Mouse (Mus musculus) layer of hippocampus, adult 9-11 months (tissue): ENCODE measurements around the gene Gosr2.
"Not testable (repeated sequence)": the region's sequence is repeated elsewhere in the genome, so short reads cannot be mapped to it uniquely, and the experiment has no call there.

Experiments used
- DNase-seq: peaks from one replicate; pipeline ENCODE4 v3.0.0; 2022

The Gosr2 gene

DNA sequence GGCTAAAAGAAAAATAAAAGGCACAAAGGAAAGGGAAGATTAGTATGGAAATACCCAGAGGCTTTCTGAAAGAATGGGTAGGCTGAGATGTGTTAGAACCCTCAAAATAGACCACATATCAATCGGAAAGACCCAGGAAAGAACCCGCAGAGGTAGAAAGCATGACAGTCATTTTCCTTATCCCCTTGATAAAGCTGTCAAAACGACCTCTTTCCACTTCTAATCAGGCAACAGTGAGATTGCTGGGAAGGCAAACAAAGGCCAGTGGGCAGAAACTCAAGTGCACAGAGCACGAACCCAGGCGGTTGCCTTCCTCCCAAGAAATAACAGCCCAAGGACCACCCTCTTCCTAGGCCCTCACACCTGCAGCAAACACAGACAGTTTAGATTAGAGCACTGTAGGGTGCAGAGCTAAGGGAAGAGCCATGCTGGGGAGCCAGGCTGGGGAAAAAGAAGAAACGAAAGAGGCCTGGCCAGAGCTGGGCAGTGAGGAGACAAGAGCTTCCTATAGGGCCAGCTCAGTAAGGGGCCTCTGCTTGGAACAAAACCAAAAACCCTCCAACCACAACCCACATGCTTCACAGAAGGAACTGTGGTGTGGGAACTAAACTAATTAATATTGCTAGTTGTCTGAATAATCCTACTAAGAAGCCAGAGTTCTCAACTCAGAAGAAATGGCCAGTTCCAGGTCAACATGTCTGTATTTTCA is 9.3 kb downstream of the Gosr2 start:
- peak; percentile 43 for DNase-seq

DNA sequence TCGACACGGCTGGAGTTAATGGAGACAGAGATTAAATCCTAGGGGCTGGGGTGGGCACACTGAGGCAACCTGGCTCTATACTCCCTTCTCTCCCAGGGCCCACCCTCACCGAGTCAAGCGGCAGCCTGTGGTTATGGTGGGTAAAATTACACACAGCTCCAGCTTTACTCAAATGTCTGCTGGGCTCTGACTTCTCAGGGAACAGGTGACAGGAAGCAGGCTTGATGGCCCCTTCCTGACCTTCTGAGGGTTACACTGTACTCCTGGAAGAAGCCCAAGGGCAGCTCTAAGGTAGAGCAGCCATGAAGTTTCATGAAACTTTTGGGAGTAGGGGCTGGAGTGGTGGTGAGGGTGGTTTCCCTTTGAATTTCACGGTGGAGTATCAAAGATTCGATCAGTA is 11.0 kb downstream of the Gosr2 start:
- no peak for DNase-seq

DNA sequence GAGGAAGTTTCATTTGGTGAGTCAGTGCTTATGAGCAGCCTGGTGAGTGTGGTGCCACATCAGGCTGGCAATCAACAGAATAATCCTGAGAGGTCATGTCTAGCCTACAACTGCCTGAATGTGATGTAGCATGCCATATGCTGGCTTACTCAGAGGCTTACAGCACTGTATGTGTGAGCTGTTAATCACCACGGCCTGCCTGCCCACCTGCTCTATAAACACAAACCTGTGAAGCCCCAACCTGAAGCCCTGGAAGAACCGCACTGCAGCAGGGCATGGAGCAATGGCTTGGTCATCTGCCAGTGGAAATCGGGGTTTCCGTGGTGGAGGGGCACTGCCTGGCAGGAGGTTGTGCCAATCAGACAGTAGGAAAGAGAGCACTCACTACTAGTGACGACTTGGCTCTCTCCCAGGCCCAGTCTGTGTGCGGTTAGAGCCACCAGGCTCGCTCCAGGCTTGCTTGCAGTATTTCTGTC is 12.4 kb downstream of the Gosr2 start:
- peak; percentile 86 for DNase-seq

DNA sequence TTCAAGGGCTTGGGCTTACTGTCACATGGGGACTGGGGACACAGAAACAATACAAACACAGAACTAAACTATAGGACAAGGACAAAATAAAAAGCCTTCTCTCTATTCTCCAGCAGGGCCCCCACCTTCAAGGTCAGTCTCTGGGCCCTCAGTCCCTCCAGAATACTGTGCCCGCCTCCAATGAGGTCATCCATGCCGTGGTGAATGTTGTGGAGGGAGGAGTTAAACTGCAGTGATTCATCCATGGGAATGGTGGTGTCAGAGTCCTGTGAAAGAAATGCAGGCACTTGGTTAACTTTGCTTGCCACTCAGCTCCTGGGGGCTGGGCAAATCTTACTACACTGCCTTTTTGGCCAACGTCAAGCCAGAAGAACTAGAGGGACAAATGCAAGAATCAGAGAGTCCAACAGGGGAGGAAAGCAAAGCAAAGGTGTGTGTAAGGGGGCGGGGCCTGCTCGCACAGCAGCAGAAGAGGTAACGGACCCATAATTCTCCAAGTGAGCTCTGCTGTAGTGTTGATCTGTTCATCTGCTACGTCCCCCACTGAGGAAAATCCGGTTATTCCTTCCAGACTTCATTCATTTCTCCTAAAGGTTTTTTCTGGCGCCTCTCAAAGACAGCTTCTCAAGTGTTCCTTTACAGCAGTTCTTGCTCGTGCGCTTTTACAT is 13.9 kb downstream of the Gosr2 start:
- no peak for DNase-seq

DNA sequence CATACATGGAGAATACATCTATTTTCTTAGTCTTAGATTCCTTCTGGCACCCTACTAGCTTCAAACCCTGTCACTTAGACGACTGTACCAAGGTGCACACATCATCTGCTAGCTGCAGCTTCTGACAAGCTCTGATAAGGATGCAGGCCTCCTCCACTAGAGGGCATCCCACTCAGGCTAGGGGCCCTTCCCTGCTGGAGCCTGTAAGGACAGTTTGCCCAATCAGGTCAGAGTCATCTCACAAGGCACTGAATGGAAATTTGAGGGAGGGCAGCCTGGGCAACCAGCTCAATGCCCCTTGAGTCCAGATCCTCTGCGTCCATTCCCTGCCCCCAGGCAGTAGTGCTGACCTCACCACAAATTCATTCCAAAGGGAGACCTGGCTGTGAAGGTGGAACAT is 20.7 kb downstream of the Gosr2 start:
- not testable (repeated sequence) for DNase-seq

DNA sequence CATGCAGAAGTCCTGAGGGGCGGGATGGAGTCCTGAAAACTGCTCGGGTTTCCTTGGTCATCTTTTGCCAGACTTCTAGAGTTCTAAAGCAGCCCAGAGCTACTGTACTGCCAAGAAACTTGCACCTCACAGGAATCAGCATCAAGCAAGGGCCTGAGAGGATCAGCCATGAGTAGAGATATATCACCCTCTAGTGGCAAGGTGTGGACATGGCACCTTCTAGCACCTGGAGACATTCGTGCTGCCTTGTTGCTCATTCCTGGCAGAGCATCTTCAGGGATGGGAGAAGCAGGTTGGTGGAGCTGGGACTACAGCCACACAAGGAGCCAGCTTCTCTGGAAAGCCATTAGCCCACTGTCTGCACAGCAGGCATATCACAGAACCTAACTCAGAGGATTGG is 22.1 kb downstream of the Gosr2 start:
- DNase-seq: peak; percentile 81

DNA sequence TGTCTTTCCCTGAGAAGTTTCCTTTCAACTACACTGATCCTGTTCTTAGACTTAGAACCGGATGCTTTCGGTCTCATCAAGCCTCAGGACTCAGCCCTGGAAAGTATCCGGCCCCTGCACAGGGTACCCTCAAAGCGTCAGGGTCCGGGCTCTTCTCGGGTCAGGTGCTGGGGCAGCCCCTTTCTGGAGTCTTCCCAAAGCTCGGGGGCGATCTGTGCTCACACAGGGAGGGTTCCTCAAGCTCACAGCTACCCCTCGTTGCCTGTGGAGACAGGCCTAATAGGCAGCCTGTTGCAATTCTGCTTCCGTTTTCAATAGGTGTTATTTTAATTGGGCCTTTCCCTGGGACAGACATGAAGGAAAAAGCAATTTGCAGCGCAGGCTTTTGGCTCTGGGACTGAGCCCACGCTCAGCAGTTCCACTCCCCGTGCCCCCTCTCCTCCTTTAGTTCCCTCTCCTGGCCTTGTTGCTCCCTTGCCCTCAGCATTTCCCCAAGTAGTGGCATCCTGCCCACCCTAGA is 30.7 kb downstream of the Gosr2 start:
- DNase-seq: no peak

DNA sequence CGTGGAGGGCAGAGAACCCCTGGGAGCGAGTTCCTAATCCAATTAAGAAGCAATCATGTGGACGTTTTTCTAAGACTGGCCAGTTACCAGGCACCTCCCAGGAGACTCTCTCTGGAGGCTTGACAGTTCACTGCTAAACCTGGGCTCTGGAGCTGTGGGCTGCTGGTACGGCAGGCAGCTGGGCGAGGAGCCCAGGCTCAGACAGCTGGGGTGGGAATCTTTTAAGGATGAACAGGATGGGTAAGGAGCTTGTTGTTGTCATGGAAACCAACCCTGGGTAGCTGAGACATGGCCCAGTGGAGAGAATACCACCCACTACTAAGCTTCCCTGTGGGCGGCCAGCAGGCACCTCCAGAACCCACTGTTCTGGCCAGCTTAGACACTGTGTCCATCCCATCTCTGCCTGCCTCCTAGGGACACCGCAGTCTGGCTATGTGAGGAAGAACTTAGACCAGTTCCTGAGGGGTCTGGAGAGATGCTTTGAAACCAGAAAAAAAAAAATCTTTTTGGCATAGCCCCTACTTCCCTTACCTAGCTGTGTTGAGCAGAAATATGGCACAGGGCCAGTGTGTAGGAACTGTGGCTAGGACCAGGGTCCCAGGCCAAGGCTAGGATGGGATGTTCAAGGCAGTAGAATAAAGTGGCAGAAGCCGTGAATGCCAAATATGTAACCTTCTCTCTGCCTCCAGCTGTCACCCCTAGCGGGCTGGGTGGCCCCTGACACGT is 31.4 kb downstream of the Gosr2 start:
- DNase-seq: peak; percentile 92

DNA sequence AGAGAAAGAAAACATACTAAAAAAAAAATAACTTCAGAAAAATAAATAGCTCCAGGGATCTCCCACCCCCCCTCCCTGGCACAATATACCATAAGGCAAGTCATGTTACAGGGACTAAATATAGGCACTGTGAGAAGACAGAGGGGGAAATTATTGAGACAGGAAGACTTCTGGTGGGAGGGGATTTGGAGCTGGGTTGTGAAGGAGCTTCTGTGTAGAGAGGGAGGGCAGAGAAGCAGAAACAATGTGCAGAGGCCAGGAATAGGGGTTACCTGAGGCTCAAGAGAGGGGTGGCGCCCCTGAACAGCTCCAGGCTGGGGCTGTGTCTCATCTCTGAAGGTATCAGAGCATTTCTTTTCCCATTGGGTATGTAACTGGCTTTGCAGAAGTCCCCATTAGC is 32.0 kb downstream of the Gosr2 start:
- no peak for DNase-seq

DNA sequence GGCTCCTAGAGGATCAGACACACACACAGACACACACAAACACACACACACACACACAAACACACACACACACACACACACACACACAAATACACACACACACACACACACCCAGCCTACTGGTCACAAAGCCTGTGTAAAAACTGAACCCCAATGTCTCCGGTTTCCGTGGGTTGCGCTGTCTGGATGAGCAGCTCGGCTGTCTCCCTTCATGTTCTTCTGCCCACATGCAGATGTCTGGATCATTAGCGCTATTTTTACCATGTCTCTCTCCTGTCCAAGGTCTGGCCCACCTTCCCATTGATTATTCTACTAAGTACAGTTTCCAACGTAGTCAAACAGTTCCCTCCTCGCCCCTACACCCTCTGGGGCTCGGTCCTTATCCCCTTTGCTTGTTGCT is 34.6 kb downstream of the Gosr2 start:
- peak; percentile 72 for DNase-seq

DNA sequence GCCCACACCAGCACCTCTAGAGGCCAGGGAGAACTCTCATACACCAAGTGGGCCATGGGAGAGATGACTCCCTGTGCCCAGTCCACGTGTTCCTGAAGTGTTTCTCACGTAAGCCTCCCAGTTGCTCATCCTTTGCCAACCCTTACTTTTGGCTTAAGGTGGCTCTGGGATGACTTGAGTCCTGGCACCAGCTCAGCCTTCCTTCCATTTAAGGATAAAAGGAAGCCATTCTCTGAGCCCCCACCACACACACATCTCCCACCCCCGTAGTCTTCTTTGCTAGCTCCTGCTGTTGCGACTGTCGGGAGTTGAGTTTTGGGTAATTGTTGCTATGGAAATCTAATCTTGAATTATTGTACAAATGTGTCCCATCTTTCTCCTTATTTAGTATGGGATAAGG is 35.2 kb downstream of the Gosr2 start:
- peak; percentile 84 for DNase-seq

DNA sequence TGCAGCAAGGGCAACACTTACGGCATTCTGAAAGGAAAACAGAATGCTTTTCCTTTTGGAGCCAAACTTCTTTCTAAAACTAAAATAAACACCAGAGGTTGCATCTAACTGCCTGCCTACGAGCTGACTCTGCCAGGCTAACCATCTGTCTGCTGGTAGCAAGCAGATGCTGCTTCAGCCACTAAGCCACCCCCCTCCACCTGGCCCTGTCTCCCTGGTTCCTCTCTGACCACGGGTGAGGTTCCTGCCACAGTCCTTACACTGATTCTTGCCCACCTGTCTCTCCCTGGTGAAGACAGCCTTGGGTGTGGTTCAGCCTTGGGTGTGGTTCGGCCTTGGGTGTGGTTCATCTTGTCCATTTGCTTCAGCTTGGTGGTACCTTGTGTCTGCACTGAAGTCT is 35.8 kb downstream of the Gosr2 start:
- DNase-seq: peak; percentile 77

DNA sequence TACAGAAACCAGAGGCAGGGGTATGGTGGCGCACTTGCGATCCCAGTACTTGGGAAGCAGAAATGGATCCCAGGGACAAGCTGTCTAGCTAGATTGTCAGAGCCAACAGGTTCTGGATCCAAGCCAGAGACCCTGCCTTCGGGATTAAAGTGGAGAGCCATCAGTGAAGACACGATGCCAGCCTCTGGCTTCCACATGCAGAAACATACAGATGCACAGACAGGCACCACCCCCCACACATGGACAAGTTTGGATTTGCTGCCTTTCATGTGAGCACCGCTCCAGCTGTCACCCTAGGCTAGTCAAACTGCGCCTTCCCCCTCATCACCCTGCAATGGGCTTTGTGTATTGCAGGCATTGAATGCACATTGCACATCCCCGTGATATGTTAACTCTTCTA is 39.5 kb downstream of the Gosr2 start:
- no peak for DNase-seq

DNA sequence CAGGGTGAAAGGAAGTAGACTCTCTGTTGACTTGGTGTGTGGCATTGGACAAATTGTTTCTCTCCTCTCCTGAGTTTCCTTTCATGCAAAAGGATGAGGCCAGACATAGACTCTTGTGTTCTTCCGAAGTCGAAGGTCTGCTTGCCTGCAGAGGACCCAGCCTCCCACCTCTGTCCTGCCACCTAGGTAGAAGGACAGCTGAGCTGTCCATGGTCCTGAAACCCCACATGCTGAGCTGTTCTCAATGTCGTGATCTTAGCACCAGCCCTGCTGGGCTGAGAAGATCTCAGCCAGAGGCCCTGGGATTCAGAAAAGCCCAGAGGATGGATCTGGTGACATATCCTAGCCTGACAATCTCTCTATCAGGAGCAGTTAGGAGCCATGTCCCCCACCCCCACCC is 41.2 kb downstream of the Gosr2 start:
- DNase-seq: no peak

DNA sequence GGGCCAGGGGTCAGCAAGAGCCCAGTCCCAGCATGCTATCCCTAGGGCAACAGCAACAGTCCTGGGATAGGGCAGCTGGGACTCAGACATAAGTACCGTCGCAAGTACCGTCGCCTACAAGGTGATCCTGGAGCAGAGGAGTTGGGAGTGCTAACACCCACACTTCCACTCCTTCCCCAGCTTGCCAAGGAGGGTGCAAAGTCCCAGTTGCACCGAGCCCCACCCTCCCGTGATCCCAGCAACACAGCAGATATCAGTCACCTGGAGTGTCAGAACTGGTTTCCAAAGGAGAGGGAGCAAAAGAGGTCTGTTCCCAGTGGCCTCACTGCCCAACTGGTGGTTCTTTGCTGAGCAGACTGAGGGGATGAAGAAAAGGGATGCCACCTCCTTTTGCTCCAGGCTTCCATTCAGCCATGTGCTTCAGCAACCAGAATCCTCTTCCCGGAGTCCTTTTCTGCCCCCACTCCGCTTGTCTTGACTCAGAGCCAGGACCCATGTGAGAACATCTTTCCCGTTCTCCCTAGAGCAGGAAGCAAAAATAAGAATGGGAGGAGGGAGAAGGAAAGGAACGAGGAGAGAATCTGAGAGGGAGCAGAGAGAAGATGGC is 44.2 kb downstream of the Gosr2 start:
- DNase-seq: no peak

DNA sequence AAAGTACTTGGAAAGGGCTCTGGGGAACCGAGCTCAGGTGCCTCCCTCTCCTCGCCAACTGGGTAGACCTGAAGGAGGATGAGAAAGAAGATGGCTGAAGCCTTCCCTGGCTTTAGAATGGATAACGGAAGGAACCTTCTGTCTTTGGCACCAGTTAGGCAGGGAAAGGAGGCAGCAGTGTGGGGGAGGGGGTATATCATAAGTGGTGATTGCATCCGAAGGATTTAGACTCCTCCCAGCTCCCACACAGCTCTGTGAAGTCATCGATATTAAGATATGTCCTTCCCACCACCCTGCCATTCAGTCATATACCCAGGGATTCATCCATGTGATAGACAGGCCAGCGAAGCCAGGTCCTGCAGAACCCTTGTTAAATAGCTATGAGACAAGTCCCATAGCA is 46.3 kb downstream of the Gosr2 start:
- peak; percentile 60 for DNase-seq

DNA sequence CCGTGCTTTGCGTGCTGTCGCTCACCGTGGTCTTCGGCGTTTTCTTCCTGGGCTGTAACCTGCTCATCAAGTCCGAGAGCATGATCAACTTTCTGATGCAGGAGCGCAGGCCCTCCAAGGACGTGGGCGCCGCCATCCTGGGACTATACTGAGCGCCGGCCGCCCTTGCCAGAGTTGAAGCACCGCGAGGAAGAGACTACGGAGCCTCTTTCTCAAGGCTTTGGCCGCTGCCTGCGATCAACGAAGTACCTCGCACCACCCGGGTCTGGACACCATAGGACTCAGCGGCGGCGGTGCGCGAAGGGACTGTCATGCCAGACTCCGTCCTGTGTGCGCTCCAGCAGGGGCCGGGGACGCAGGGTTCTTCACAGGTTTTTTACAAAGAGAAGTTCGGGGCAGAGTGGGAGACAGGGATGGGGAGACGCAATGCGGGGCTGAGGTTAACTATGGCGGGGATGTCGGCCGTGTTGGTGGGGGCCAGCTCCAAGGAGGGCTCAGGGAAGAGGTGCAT is 47.7 kb downstream of the Gosr2 start:
- no peak for DNase-seq

DNA sequence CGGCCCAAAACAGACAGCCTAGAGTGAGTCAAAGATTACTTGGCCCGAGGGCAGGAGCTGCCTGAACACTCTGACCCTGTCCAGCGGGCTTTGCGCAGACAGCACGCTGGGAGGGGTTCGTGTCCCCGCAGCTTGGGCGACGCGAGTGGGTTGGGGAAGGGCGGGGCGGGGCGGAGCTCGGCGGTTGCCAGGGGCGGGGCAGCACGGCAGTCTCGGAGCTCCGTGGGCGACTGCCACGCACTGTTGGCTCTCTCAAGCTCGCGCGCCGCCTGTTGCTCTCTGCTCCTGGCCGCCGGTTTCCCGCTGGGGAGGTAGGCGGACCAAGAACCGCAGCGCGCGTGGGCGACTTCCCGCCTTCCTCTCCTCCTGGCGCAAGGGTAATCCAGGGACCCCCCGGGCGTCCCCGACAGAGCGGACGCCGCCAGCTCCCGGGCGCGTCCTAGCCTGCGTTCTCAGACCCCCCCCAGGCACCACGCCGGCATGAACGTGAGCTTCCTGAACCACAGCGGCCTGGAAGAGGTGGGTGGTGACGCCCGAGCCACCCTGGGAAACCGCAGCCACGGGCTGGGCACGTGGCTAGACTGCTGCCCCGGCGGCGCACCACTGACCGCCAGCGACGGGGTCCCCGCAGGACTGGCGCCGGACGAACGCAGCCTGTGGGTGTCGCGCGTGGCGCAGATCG is 48.3 kb downstream of the Gosr2 start, which contains the start of gene Rprml:
Gene Rprml (plus strand): TSS at position 270 of the 682 bp plus-strand sequence.
- peak; percentile 89 for DNase-seq

DNA sequence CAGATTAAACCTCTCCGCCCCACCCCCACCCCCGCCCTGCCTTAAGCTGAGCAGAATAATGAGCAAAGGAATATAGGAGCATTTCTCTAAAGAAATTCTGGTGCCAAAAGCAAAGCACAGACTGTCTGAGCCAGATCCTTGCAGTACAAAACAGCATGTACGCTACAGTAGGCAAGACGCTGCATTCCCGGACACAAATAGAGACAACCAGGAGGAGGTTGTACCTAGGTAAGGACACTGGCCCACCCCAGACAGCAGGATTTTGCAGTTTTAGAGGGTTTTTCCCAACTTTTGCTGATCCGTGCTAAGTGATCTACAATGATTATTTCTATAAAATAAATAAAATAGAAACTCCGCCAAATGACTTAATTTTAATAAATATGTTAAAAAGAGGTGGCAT is 49.0 kb downstream of the Gosr2 start:
- peak; percentile 59 for DNase-seq

DNA sequence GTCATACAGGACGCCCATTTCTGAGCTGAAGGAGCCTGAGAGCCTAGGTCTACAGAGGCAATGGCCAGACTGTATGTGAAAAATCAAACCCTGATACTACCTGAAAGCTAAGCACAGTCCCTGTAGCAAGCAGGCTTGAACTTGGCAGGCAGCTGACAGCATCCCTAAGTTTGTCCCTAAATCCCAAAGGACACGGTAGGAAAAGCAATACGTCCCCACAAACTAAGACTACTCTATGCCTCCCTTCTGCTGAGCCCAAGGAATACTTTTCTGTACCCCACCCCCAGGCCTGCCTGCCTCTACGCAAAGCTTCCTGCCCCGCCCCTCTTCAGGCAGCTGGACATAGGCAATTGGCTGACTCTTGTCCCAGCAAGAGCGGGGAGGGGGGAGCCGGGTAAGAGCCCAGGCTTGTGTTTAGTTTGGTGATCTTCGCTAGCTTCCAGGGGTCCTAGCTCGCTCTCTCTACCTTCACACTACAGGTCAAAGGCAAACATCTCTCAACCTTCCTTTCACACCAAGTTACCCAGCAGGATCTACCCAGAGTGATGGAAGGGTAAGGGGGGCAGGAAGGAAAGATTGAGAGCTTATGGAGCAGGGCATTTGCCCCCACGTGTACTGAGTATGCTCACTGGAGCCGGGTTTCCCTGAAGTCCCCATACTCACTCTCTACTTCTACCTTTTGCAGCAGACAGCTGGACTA is 49.6 kb downstream of the Gosr2 start:
- DNase-seq: no peak

DNA sequence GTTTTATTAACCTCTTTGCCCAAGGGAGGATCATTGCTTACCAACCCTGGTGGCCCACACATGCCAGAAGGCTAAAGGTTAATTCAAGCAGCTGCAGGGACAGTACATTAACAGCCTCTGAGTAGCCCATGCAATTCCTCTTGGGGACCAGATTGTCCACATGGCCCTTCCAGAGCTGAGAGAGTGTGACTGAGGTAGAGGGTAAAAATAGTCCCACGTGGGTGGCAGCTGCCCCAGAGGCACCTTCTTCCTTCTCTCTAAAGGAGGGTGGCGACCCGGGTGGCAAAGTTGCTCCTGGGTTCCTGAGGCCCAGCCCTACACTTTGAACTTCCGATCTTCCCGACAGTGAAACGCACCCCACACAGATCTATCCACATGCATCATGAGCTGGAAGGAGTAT is 51.4 kb downstream of the Gosr2 start:
- DNase-seq: no peak

DNA sequence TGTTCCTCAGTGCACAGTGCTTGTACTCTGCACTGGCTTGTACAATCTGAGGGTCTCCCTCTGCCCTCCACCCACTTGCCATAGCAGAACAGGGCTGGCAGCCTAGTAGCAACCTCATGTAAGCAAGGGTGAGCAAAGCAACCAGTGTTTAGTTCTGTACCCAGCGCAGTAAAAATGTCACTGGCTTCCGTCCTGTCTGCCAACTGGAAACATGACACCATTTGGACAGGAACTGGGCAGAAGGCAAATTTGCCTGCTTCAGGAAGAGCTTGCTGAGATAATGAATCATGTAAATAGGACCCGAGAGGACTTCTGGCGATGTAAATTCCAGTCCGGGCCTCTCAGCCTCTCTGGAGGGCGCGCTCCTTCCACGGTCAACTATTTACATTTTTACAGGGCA is 52.0 kb downstream of the Gosr2 start:
- DNase-seq: no peak
